Mouse (Mus musculus): ENCODE results near the gene Pola1. TPM values are rescaled to one million over a fixed set of nuclear protein-coding genes. Genes with fewer than 3 reads are reported as not detected.

Gene Pola1
- polyA plus RNA-seq, 1 experiment from 2014 or later = 18.2 TPM

DNA sequence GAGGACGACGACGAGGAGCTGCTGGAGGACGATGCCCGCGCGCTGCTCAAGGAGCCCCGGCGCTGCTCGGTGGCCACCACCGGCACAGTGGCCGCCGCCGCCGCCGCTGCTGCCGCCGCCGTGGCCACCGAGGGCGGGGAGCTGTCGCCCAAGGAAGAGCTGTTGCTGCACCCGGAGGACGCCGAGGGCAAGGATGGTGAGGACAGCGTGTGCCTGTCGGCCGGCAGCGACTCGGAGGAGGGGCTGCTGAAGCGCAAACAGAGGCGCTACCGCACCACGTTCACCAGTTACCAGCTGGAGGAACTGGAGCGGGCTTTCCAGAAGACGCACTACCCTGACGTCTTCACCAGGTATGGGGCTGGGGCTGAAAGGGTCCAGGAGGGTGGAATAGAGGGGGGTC is 342.9 kb downstream of the Pola1 start:
- Histone ChIP-seq H3K9me3 (ENCODE audit: control insufficient read depth, low read length) (no peaks in the 10 kb centered on the region), H3K4me2 (ENCODE audit: low read length) (peak overlapping the region; percentile 40), H3K27me3 (replicated peaks; ENCODE audit: control insufficient read depth, insufficient read depth, low read length) (peaks cover 100% of the 10 kb centered on the region), H3K27ac (ENCODE audit: low read depth) (no peak overlapping the region), H3K4me1 (replicated peaks; ENCODE audit: control insufficient read depth, insufficient read depth, low read length) (no peaks in the 10 kb centered on the region), H3K36me3 (ENCODE audit: control insufficient read depth, insufficient read depth, low read length) (no peaks in the 10 kb centered on the region), H3K4me3 (ENCODE audit: low read depth, low read length) (peak overlapping the region; percentile 22), H3K9ac (ENCODE audit: low read length) (no peak overlapping the region)
- 9% methylated on average over 31 of the region's 37 CpGs for WGBS
- DNase-seq (ENCODE audit: low spot score) (no peak), ATAC-seq (replicated peaks; ENCODE audit: low FRiP score, low TSS enrichment, low read depth) (no peak)

DNA sequence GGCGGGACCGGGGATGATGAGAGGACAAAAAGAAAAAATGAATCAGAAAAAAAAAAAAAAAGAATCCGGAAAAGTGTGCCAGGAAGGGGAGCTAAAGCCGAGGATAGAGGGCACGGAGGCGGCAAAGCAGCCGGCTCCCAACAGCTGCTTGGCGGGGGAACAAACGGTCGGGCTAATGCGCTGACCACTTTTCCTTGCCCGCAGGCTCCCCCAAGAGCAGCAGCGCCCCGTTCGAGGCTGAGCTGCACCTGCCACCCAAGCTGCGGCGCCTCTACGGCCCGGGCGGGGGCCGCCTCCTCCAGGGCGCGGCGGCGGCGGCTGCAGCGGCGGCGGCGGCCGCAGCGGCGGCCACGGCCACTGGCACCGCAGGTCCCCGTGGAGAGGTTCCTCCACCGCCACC is 343.6 kb downstream of the Pola1 start:
- DNase-seq (ENCODE audit: low spot score) (no peak), ATAC-seq (replicated peaks; ENCODE audit: low FRiP score, low TSS enrichment, low read depth) (no peak)
- Histone ChIP-seq H3K4me2 (ENCODE audit: low read length) (peak overlapping the region; percentile 40), H3K9me3 (ENCODE audit: control insufficient read depth, low read length) (no peaks in the 10 kb centered on the region), H3K4me3 (ENCODE audit: low read depth, low read length) (peak overlapping the region; percentile 22), H3K9ac (ENCODE audit: low read length) (no peak overlapping the region), H3K4me1 (replicated peaks; ENCODE audit: control insufficient read depth, insufficient read depth, low read length) (no peaks in the 10 kb centered on the region), H3K27me3 (replicated peaks; ENCODE audit: control insufficient read depth, insufficient read depth, low read length) (peaks cover 98% of the 10 kb centered on the region), H3K27ac (ENCODE audit: low read depth) (no peak overlapping the region), H3K36me3 (ENCODE audit: control insufficient read depth, insufficient read depth, low read length) (no peaks in the 10 kb centered on the region)
- WGBS = 7% methylated on average over 35 of the region's 37 CpGs

- H3K9ac ChIP-seq (ENCODE audit: low read length) = no peak within 1 kb of the TSS
- H3K9me3 ChIP-seq (ENCODE audit: control insufficient read depth, low read length) = no peaks in the 10 kb centered on the region
- no peak within 1 kb of the TSS; the same call in 1 of the 2 replicates for H3K4me3 ChIP-seq (ENCODE audit: low read depth, low read length)
- H3K27ac ChIP-seq (ENCODE audit: low read depth) = no peak within 1 kb of the TSS
- H3K4me1 ChIP-seq (replicated peaks; ENCODE audit: control insufficient read depth, insufficient read depth, low read length) = no peaks in the 10 kb centered on the region
- DNase-seq (ENCODE audit: low spot score) (peak; percentile 76), ATAC-seq (replicated peaks; ENCODE audit: low FRiP score, low TSS enrichment, low read depth) (peak; percentile 86)
- no peak within 1 kb of the TSS for H3K4me2 ChIP-seq (ENCODE audit: low read length)
- 17% methylated on average over 28 of the region's 31 CpGs for WGBS
- H3K27me3 ChIP-seq (replicated peaks; ENCODE audit: control insufficient read depth, insufficient read depth, low read length) = peaks cover 98% of the 10 kb centered on the region
- H3K36me3 ChIP-seq (ENCODE audit: control insufficient read depth, insufficient read depth, low read length) = no peaks in the 10 kb centered on the region
Measured at GRCm38 (mm10) chrX:93286291-93286893, 345.6 kb downstream of the Pola1 start, which contains the start of gene Arx. Arx (plus strand) TSS chrX:93286445.

- H3K4me2 ChIP-seq (ENCODE audit: low read length) = no peak overlapping the region
- H3K4me1 ChIP-seq (replicated peaks; ENCODE audit: control insufficient read depth, insufficient read depth, low read length) = no peaks in the 10 kb centered on the region
- no peaks in the 10 kb centered on the region for H3K36me3 ChIP-seq (ENCODE audit: control insufficient read depth, insufficient read depth, low read length)
- H3K27ac ChIP-seq (ENCODE audit: low read depth) = no peak overlapping the region
- H3K4me3 ChIP-seq (ENCODE audit: low read depth, low read length) = no peak overlapping the region
- WGBS = 23% methylated on average over 10 of the region's 10 CpGs
- no peak for ATAC-seq (replicated peaks; ENCODE audit: low FRiP score, low TSS enrichment, low read depth)
- DNase-seq (ENCODE audit: low spot score) = no peak
- no peak overlapping the region for H3K9ac ChIP-seq (ENCODE audit: low read length)
- peaks cover 91% of the 10 kb centered on the region for H3K27me3 ChIP-seq (replicated peaks; ENCODE audit: control insufficient read depth, insufficient read depth, low read length)
- H3K9me3 ChIP-seq (ENCODE audit: control insufficient read depth, low read length) = no peaks in the 10 kb centered on the region
Measured at GRCm38 (mm10) chrX:93285091-93285490, 346.9 kb downstream of the Pola1 start.

DNA sequence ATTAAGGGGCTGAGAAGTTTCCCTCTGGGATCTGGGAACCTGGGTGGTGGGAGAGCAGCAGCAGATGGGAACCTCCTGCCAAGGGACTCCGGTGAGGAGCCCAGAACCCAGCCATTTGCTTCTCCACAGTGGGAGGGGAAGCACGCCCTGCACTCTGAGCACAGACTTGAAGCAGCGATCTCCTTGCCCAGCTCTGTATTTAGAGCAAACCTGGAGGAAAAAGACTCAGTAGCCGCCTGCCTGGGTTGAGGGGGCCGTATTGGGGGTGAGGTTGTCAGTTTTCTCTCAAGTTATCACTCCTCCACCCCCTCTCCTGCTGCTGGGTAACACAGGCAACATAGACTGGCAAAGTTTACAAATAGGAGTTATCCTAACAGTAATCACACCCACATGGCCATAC is 350.2 kb downstream of the Pola1 start:
- Histone ChIP-seq H3K4me2 (ENCODE audit: low read length) (no peak overlapping the region), H3K9me3 (ENCODE audit: control insufficient read depth, low read length) (no peaks in the 10 kb centered on the region), H3K27ac (ENCODE audit: low read depth) (no peak overlapping the region), H3K27me3 (replicated peaks; ENCODE audit: control insufficient read depth, insufficient read depth, low read length) (peaks cover 75% of the 10 kb centered on the region), H3K9ac (ENCODE audit: low read length) (no peak overlapping the region), H3K4me3 (ENCODE audit: low read depth, low read length) (no peak overlapping the region), H3K4me1 (replicated peaks; ENCODE audit: control insufficient read depth, insufficient read depth, low read length) (no peaks in the 10 kb centered on the region), H3K36me3 (ENCODE audit: control insufficient read depth, insufficient read depth, low read length) (no peaks in the 10 kb centered on the region)
- ATAC-seq (replicated peaks; ENCODE audit: low FRiP score, low TSS enrichment, low read depth) (no peak), DNase-seq (ENCODE audit: low spot score) (no peak)
- 23% methylated on average over 5 of the region's 5 CpGs for WGBS

DNA sequence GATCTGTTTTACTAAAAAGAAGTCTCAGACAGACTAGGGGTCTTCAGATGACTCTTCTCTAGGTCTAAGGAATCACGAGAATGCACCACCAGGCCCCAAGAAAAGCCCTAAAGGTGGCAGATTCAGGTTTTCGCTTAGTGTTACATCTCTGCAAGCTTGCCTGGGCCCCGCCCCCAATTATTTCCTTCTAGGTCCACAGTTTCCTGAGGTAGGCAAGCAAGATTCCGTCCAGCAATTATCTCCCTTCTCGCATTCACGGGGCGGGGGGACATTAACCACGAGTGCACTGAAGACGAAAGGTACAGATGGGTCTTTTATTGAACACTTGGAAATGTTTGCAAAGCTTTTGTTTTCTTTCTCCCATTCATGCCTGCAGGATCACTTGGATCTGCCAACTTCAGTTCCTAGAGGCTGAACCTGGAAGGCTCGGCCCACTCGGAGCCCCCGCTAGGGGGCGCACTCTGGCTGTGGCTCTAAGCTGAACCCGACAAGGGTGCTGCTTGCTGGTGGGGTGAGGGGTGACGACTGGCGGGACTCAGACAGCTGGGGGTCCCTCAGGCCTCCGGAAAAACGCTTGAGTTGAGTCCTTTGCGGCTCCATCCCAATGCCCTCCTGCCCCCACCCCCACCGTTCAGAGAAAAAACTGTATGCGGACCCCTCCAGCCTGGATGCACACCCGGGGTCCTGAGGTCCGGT is 350.8 kb downstream of the Pola1 start:
- no peak overlapping the region for H3K9ac ChIP-seq (ENCODE audit: low read length)
- 17% methylated on average over 23 of the region's 23 CpGs for WGBS
- no peak overlapping the region for H3K27ac ChIP-seq (ENCODE audit: low read depth)
- ATAC-seq (replicated peaks; ENCODE audit: low FRiP score, low TSS enrichment, low read depth) (no peak), DNase-seq (ENCODE audit: low spot score) (no peak)
- H3K4me2 ChIP-seq (ENCODE audit: low read length) = no peak overlapping the region
- H3K36me3 ChIP-seq (ENCODE audit: control insufficient read depth, insufficient read depth, low read length) = no peaks in the 10 kb centered on the region
- H3K27me3 ChIP-seq (replicated peaks; ENCODE audit: control insufficient read depth, insufficient read depth, low read length) = peaks cover 71% of the 10 kb centered on the region
- H3K9me3 ChIP-seq (ENCODE audit: control insufficient read depth, low read length) = no peaks in the 10 kb centered on the region
- H3K4me3 ChIP-seq (ENCODE audit: low read depth, low read length) = no peak overlapping the region
- no peaks in the 10 kb centered on the region for H3K4me1 ChIP-seq (replicated peaks; ENCODE audit: control insufficient read depth, insufficient read depth, low read length)

GRCm38 (mm10) chrX:93279940-93280339 is 352.0 kb downstream of the Pola1 start:
- peaks cover 60% of the 10 kb centered on the region for H3K27me3 ChIP-seq (replicated peaks; ENCODE audit: control insufficient read depth, insufficient read depth, low read length)
- 49% methylated on average over 6 of the region's 11 CpGs for WGBS

GRCm38 (mm10) chrX:93275689-93276088 is 356.3 kb downstream of the Pola1 start:
- H3K4me3 ChIP-seq (ENCODE audit: low read depth, low read length) = no peak overlapping the region
- H3K4me1 ChIP-seq (replicated peaks; ENCODE audit: control insufficient read depth, insufficient read depth, low read length) = no peaks in the 10 kb centered on the region
- peaks cover 20% of the 10 kb centered on the region for H3K27me3 ChIP-seq (replicated peaks; ENCODE audit: control insufficient read depth, insufficient read depth, low read length)
- no peaks in the 10 kb centered on the region for H3K36me3 ChIP-seq (ENCODE audit: control insufficient read depth, insufficient read depth, low read length)
- DNase-seq (ENCODE audit: low spot score) (no peak), ATAC-seq (replicated peaks; ENCODE audit: low FRiP score, low TSS enrichment, low read depth) (no peak)
- H3K9me3 ChIP-seq (ENCODE audit: control insufficient read depth, low read length) = no peaks in the 10 kb centered on the region
- no peak overlapping the region for H3K27ac ChIP-seq (ENCODE audit: low read depth)
- 42% methylated on average over 3 of the region's 3 CpGs for WGBS
- H3K4me2 ChIP-seq (ENCODE audit: low read length) = no peak overlapping the region
- no peak overlapping the region for H3K9ac ChIP-seq (ENCODE audit: low read length)

More at GRCm38 (mm10) chrX:93279940-93280339, 352.0 kb downstream of the Pola1 start:
- no peaks in the 10 kb centered on the region for H3K9me3 ChIP-seq (ENCODE audit: control insufficient read depth, low read length)
- no peaks in the 10 kb centered on the region for H3K4me1 ChIP-seq (replicated peaks; ENCODE audit: control insufficient read depth, insufficient read depth, low read length)
- H3K36me3 ChIP-seq (ENCODE audit: control insufficient read depth, insufficient read depth, low read length) = no peaks in the 10 kb centered on the region
- H3K27ac ChIP-seq (ENCODE audit: low read depth) = no peak overlapping the region
- DNase-seq (ENCODE audit: low spot score) (no peak), ATAC-seq (replicated peaks; ENCODE audit: low FRiP score, low TSS enrichment, low read depth) (no peak)
- H3K4me2 ChIP-seq (ENCODE audit: low read length) = no peak overlapping the region
- H3K4me3 ChIP-seq (ENCODE audit: low read depth, low read length) = no peak overlapping the region
- H3K9ac ChIP-seq (ENCODE audit: low read length) = no peak overlapping the region
